Mouse (Mus musculus): Measurements from ENCODE around the gene Pex11g.

DNA sequence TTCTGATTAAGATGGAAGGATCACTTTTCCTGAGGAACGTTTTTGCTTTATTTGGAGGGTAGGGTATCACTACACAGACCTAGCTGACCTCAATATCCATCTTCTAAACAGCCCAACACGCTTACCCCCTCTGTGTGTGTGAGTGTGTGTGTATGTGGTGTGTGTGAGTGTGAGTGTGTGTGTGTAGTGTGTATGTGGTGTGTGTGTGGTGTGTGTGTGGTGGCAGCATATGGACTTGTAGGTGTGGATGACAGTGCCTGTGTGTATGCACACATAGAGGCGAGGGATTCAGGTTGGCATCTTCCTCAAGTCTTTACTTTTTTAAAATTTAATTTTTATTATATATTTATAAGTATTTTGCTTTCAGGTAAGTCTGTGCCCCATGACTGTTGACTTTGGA is 31.1 kb upstream of the Pex11g start:
- no peak for TF ChIP-seq POLR2A (IDR thresholded peaks at IDR 0.05; ENCODE audit: borderline replicate concordance, low read depth, low read length)
- no peak for TF ChIP-seq CTCF (IDR thresholded peaks at IDR 0.05; ENCODE audit: low read depth, low read length)

Measured in bone marrow macrophage, adult 2 months (primary cell).